Mouse (Mus musculus) neutrophil, adult 5-6 weeks (primary cell): ENCODE measurements around the gene Med13. TPM values are rescaled to one million over a fixed set of nuclear protein-coding genes. Genes with fewer than 3 reads are reported as not detected.
A peak's percentile ranks its signal among the peaks of the same experiment; 100 is the strongest.

ENCODE experiments used
- ATAC-seq: fragments of 151-379, 151-347 bp; 2 replicates; pipeline ENCODE4 v1.8.0; 2017; ENCODE audit warnings: mild to moderate bottlenecking, moderate TSS enrichment; ENCODE audit not compliant: insufficient number of reproducible peaks, poor library complexity, low FRiP score, severe bottlenecking; ENCODE audit errors: extremely low read depth
- total RNA-seq: library from RNA; stranded (forward); fragments of 200-1000 nt; gene quantifications from 2 replicates; pipeline ENCODE4 v1.2.3, GENCODE M21; 2017

Med13 gene
- total RNA-seq, 1 experiment from 2014 or later: 176 TPM

GRCm38 (mm10) chr11:86381478-86382091 is 24.2 kb upstream of the Med13 start:
- ATAC-seq: no peak

DNA sequence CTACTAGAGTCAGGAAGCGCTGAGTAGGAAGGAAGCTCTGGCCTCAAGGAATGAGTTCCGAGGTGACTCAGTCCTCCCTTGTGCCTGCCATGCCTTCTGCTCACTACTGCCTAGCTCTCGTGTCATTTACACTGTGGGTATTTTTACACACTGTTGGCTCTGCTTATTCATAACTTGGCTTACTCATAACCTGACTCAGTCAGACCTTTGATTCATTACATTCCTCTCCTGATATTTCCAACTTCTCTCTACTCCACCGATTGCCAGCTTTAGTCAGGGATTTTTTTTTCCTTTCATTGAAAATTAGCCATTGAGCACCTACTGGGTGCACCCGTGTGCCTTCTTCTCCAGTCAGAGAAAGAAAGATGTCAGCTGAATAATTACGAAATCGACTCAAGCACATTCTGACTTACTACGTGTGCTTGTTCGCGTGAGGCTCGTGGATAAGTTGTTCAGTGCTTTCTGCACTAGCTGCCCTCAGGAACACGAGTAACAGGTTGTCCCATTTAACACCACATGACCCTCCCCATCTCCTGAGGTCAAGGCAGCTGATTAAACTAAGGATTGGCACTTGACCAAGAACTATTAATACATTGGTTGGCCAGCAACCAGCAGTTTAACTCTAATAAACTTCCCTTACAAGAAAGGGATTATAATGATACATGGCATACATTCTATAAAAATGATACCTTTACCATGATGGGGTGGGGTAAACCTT is 23.3 kb upstream of the Med13 start:
- ATAC-seq: no peak

GRCm38 (mm10) chr11:86378981-86379380 is 21.6 kb upstream of the Med13 start:
- no peak for ATAC-seq

DNA sequence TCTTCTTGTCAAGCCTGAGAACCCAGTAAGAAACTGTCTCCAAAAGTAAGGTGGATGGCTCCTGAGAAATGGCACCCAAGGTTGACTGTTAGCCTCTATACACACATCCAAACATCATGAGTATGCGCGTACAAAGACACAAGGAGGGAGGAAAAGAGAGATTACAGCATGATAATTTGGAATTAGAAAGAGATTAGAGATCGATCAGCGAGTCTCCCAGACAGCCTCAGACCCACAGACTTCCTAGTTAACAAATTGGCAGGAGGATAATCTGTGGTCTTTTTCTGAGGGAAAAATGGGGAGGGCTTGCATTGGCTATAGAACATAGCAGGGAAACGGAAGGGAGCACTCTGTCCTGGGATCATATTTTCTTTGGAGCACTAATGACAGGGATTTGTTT is 20.4 kb upstream of the Med13 start:
- ATAC-seq: no peak

DNA sequence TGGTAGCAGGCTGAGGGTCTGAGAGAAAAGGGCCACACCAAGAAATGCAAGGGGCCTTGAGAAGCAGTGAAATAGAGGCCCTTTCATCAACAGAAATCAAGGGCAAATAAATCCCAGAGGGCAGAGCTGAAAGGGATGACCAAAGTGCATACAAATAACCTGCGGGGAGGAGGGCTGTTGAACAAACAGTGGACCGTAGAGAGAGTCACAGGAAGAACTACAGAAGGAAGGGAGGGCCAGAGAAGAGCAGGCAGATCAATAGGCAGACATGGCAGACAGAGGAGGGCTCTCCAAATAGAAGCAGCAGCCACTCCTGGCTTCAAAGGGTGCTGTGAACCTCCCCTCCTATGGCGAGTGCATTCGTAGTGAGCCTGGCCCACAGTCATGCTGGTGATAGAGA is 19.3 kb upstream of the Med13 start:
- no peak for ATAC-seq

DNA sequence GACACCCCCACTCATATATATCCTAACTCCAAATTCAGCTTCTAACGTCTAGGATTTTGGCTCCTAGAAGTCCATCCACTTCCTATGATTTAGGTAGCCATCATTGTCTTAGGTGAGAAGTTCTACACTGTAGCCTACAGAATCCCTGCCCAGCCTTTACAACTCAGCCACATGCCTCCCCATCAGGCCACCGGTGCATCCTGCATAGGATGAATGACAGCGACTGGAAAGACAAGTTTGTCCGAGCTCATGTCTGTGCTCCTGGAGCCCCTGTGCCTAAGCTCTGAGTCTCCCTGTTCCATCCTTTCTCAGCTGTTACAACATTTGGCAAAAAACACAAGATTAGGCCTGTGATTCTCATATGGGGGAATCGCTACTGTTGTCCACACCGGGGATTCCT is 17.7 kb upstream of the Med13 start:
- no peak for ATAC-seq

- ATAC-seq: no peak
Measured at GRCm38 (mm10) chr11:86371266-86371665, 13.9 kb upstream of the Med13 start.

- no peak for ATAC-seq
Measured at GRCm38 (mm10) chr11:86369860-86370259, 12.5 kb upstream of the Med13 start.

DNA sequence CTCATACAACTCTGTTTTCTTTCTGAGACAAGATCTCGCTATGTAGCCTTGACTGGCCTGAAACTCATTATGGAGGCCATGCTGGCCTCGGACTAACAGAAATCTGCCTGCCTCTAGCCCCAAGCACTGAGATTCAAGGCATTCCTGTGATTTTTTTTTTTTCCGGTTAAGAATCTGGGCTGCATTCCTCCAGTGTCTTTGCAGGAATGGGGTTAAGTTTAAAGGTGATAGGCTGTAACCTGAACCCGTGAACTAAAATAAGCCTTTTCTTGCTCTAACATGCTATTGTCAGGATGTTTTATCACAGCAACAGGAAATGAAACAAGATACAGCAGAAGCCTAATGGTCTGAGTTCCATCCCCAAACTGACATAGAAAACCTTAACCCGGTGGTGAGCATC is 11.6 kb upstream of the Med13 start:
- ATAC-seq: no peak

DNA sequence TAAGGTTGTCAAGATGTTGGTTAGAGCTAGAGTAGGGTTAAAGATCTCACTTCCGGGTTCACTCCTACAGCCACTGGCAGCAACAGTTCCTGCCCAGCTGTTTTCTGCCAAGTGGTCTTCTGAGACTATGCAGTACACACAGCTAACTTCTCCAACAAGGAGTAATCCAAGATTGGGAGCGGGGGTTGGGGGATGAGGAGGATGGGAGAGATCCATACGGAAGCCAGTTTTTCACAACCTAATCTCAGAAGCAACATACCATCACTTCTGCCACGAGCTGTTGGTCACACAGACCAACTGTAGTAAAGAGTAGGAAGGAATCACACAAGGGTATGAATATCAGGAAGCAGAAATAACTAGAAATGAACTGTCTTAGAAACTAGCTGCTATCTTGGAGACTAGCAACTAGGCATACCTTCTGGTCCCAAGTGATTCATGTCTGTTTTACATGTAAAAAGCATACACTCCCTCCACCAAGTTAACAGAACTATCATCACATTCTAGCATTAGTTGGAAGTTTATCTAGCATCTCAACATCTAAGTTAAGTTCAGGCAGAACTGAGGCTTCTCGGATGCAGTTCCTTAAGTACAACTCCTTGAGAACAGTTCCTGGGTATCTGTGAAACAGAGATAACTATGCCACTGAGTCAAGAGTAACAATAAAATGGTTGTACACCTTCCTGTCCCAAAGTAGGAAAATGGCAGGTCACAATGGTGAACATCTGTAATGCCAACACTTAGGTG is 7.5 kb upstream of the Med13 start:
- no peak for ATAC-seq

GRCm38 (mm10) chr11:86357984-86358528 is 654 bp upstream of the Med13 start:
- peak; percentile 96 for ATAC-seq

GRCm38 (mm10) chr11:86356007-86356853 is 1.2 kb downstream of the Med13 start:
- ATAC-seq: no peak

GRCm38 (mm10) chr11:86353586-86353985 is 3.8 kb downstream of the Med13 start:
- no peak for ATAC-seq

DNA sequence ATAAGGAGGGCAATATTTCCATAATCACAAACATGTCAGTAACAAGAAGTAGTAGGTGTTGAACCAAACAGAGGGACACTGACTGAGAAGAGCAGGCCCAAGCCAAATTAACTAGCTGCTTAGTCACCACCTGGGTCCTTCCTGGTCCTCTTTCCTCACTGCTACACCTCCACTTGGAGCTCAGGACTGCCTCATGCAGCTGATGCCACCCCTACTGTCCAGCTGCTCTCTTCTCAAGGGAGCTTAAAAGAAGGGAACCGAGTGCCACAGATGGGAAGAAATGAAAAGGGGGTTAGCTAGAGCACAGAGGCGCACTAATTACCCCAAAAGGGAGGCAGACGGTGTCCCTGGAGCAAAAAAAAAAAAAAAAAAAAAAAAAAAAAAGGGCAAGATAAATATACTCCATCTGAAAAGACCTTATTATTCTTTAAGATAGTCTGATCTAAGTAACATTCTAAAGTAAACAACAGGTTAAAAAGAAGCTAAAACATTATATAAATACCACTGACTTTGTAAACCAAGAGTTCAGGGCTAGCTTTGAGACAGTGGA is 5.6 kb downstream of the Med13 start:
- ATAC-seq: no peak

GRCm38 (mm10) chr11:86350636-86351138 is 6.7 kb downstream of the Med13 start:
- ATAC-seq: no peak

DNA sequence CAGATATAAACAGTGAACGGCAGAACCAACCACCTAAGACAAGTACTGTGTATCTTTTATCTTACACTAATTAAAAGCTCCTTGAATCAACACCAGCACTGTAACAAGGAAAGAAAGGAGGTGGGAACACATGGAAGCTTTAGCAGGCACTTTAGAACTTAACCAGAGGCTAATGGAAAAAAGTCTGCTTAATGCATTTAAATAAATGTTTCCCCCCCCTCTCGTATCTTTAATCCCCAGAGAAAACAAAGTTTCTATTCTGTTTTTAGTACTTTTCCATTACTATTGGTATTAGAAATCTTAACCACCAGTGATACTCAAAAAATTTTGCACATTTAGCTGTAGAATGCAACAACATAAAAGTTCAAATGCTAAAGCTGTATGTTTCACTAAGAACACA is 8.1 kb downstream of the Med13 start:
- no peak for ATAC-seq

DNA sequence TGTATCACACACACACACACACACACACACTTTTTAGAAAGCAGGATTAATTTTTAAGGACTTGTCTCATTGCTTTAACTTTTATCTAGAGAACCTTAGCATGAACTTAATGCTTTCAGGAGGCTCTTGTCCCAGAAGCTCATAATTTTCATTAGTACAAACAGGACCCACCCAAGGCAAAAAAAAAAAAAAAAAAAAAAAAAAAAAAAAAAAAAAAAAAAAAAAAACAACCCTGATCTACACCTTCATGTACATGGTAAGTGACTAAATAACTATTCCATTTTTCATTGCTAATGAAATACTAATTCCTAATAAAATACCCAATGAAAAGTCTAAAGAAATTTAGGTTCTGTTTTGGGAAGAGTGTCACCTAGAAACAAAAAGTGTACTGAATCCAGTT is 8.5 kb downstream of the Med13 start:
- ATAC-seq: no peak

GRCm38 (mm10) chr11:86347387-86348122 is 9.8 kb downstream of the Med13 start:
- ATAC-seq: no peak
